Mouse (Mus musculus) mature B cell (primary cell): ENCODE results near the gene Ybey.

ENCODE experiments used
- in situ Hi-C: fragments of 300-500 bp; cut with MboI; formaldehyde crosslinking; loops from 2 replicates; pipeline ENCODE4 v1.14.3; 2019

The Ybey gene

DNA sequence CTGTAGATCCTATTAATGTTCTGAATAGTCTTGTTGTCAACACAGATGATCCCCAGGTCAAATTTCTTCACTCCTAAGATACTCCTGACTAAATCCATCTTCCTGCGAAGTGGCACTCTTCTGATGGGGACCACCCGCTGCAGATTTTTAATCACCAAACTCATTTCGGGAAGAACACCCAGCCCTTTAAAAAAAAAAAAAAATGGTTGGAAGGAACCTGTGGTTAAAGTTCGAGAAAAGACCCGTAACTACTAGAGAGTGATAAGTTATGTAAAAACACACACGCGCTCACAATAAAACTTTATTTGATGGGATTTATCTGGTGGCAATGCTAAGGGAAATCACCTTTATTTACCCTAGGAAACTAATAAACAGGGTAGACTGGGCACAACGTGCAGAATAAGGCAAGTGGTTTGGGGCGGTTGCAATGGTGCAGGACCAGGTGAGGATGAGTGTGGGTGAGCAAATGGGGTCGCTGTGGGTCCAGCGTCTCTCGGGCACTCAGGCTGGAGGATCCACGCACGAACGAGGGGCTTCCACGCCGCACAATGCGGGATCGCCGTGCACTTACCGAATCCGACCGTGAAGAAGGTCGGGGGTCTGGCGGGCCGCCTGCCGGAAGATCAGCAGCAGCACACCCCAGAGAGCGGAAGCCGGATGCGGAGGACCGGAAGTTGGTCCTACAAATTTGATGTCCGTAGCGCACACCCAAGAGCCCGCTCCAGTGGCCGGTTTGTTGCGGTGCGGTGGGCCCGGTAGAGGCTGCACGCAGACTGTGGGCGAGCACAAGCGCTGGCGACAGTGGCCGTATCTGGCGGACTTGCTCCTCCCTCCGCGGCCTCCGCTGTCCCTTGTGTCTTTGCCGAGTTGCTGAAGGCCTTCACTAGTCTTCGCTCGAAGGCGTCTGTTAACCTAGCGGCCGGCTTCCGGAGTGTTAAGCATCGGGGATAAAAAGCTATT is at the start of gene Ybey, which contains the start of gene Mcm3ap:
Gene Ybey, minus strand, starts transcription at position 912 of the 960 bp plus-strand sequence.
Gene Mcm3ap, plus strand, starts transcription at position 725 of the 960 bp plus-strand sequence.
- in situ Hi-C loops: no loop called here

- in situ Hi-C loops: no loop called here
Observed at GRCm38 (mm10) chr10:76512965-76513583, 44.2 kb upstream of the Ybey start.

DNA sequence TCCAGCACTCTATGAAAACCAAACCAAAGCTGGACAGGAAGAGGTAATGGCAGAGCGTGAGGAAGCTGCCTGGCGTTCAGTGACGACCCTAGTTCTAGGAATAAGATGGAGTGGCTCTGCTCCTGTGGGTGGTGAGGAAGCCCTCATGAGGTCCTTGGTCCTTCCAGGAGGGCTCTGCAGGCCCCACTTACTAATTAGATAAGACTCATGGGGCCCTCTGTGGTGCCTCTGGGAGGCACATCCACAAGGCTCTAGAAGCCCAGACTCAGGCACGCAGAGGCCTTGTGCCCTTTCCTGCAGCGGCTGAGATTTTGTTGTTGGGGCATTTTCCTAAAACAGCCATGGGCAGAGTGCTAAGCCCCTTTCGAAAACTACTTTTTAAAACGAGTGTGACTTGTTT is 37.0 kb upstream of the Ybey start:
- in situ Hi-C loops: no loop called here

- in situ Hi-C loops: no loop called here
Observed at GRCm38 (mm10) chr10:76504271-76504943, 35.5 kb upstream of the Ybey start.

DNA sequence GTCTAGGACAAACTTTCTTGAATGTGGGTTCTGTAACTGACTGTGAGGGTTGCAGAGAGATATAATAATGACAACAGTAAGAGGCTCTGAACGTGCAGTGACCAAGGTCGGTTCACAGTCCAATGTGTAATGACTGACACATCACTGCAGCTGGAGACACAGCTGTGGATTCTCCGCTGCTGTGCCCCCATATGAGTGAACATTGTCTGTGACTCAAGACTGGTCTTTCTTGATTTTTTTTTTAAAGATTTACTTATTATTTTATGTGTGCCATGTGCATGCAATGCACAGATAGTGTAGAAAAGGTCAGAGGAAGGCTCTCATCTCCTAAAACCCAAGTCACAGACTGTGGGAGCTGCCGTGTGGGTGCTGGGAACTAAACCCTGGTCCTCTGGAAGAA is 28.6 kb upstream of the Ybey start:
- in situ Hi-C loops: no loop called here

- in situ Hi-C loops: no loop called here
Observed at GRCm38 (mm10) chr10:76496366-76496765, 27.5 kb upstream of the Ybey start.

- in situ Hi-C loops: no loop called here
Observed at GRCm38 (mm10) chr10:76495501-76495900, 26.6 kb upstream of the Ybey start.

DNA sequence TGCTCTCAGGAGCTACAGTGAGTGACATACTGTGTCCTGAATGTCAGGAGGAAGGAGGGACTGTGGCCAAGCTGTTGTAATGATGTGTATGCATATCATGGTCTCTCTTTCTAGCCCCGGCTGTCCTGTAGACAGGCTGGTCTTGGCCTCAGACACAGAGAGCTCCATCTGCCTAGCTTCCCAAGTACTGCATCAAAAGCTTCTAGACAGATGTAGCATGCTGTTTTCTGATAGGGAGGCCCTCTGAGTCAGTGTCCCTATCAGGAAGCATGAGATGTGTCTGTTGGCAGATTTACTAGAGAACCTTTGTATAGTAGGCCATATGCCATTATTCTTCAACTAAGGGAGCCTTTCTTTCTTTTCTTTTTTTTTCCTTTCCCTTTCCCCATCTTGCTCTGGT is 24.6 kb upstream of the Ybey start:
- in situ Hi-C loops: no loop called here

GRCm38 (mm10) chr10:76489205-76489604 is 20.3 kb upstream of the Ybey start:
- in situ Hi-C loops: no loop called here

GRCm38 (mm10) chr10:76488265-76488664 is 19.4 kb upstream of the Ybey start:
- in situ Hi-C loops: no loop called here

GRCm38 (mm10) chr10:76486302-76486701 is 17.4 kb upstream of the Ybey start:
- in situ Hi-C loops: no loop called here

DNA sequence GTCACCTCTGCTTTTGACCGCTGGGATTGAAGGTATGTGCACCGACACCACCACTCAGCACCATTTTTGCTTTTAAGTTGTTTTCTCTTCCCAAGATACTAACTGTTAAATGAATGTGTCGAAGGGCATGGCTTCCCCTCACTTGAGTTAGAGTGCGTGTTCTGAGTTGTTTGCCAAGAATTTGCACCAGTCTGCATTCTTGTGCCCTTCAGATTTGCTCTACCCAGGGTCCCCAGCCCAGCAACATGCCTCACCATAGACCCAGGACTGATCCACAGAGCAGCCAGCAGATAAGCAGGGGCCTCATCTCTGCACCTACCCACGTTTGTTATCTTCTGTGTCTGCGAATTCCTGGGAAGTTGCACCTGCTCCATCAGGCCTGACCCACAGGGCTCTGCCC is 12.6 kb upstream of the Ybey start:
- in situ Hi-C loops: no loop called here

DNA sequence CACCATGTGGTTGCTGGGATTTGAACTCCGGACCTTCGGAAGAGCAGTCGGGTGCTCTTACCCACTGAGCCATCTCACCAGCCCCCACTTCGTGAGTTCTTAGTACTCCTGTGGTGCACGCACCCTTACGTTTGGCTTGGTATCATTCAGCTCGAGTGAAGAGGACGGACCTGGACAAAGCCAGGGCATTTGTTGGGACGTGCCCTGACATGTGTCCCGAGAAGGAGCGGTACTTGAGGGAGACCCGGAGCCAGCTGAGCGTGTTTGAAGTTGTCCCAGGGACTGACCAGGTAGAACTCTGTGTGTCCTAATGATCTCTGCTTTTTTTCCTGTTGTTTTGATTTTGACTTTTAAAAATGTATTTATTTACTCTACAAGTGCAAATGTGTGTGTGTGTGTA is 11.9 kb upstream of the Ybey start:
- in situ Hi-C loops: no loop called here

DNA sequence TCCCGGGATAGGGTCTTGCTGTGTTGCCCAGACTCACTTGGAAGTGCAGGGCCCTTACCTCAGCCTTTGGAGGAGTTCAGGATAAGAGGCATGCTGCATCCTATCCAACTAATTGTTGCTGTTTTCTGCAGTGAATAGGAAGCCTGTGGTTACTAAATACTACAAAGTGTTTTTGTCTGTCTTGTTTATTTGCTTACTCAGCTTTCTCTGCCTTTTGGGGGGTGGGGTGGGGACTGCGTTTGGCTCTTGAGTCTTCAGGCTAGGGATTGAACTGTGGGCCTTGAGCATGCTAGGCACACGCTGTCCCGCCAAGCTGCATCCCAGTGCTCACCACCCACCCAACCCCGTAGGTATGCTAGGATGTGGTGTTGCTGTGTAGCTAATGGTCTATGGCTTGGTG is 4.8 kb upstream of the Ybey start:
- in situ Hi-C loops: no loop called here

- in situ Hi-C loops: no loop called here
Observed at GRCm38 (mm10) chr10:76462721-76463120, 6.2 kb downstream of the Ybey start.

- in situ Hi-C loops: no loop called here
Observed at GRCm38 (mm10) chr10:76462312-76462711, 6.6 kb downstream of the Ybey start.

- in situ Hi-C loops: no loop called here
Observed at GRCm38 (mm10) chr10:76461255-76461654, 7.7 kb downstream of the Ybey start.

- in situ Hi-C loops: no loop called here
Observed at GRCm38 (mm10) chr10:76455289-76455688, 13.6 kb downstream of the Ybey start.

DNA sequence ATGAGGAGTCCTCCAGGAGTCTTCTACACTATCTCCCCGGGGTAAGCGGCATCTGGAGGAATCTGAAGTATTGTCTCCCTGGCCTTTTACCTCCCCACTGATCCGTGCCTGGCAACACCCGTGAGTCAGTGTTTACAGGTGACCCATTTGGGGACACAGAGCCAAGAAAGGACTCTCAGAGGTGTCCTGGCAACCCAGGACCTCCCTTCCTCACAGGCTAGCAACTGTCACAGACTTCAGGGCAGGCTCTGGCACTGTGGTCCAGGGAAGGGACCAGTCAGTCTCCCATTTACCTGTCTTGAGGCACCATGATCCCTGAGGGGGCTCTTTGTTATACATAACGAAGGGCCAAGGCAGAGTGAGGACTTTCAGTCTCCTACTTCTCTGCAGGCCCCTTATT is 20.1 kb downstream of the Ybey start, which contains the start of gene 2610028H24Rik:
Gene 2610028H24Rik, plus strand, starts transcription at position 231 of the 400 bp plus-strand sequence.
- in situ Hi-C loops: no loop called here

- in situ Hi-C loops: no loop called here
Observed at GRCm38 (mm10) chr10:76447406-76448229, 21.3 kb downstream of the Ybey start.

GRCm38 (mm10) chr10:76445996-76446681 is 22.8 kb downstream of the Ybey start:
- in situ Hi-C loops: no loop called here
